Mouse (Mus musculus) heart, postnatal 0 days (tissue): ENCODE measurements at regions not wholly inside any gene's neighbourhood (a gene's known extent, or its start where the extent isn't known, plus 50 kb on each side); places are given as distances from the start of the nearest gene placed in this dataset.

ENCODE experiments used
- CTCF ChIP-seq: IDR thresholded peaks from 2 replicates; pipeline ENCODE4 v1.5.1; 2016; ENCODE audit warnings: antibody characterized with exemption, control low read depth, low read depth
- EP300 ChIP-seq: IDR thresholded peaks from 2 replicates; pipeline ENCODE4 v1.6.1; 2016; ENCODE audit warnings: antibody characterized with exemption, low read depth

GRCm38 (mm10) chr8:128617854-128618253 lies 67.6 kb upstream of the Itgb1 start:
- no peak for TF ChIP-seq CTCF
- TF ChIP-seq EP300, result no peak
